Mouse (Mus musculus) embryonic facial prominence, embryonic 12.5 days (tissue): ENCODE data around the gene Snx15. TPM values are rescaled to one million over a fixed set of nuclear protein-coding genes. Genes with fewer than 3 reads are reported as not detected.

Experiments
- ATAC-seq: fragments of 200-750 bp; cut with Nextera tagmentation; 2 replicates; pipeline ENCODE4 v1.8.0; 2017; ENCODE audit not compliant: insufficient number of reproducible peaks, insufficient read depth, low FRiP score, low TSS enrichment
- H3K27ac ChIP-seq: fragments of 300-500 bp; sonication (generic); 2 replicates; pipeline ENCODE4 v1.5.1; 2016; ENCODE audit warnings: mild to moderate bottlenecking
- H3K27me3 ChIP-seq: fragments of 300-500 bp; sonication (generic); 2 replicates; pipeline ENCODE4 v1.6.1; 2016; ENCODE audit warnings: mild to moderate bottlenecking, moderate library complexity
- H3K36me3 ChIP-seq: fragments of 300-500 bp; sonication (generic); 2 replicates; pipeline ENCODE4 v1.6.1; 2016; ENCODE audit warnings: mild to moderate bottlenecking
- H3K4me1 ChIP-seq: fragments of 300-500 bp; sonication (generic); 2 replicates; pipeline ENCODE4 v1.6.1; 2016
- H3K4me2 ChIP-seq: fragments of 300-500 bp; sonication (generic); replicated peaks from 2 replicates; pipeline ENCODE4 v1.6.1; 2016; ENCODE audit warnings: mild to moderate bottlenecking, moderate library complexity
- H3K4me3 ChIP-seq: fragments of 300-500 bp; sonication (generic); 2 replicates; pipeline ENCODE4 v1.5.1; 2016; ENCODE audit warnings: mild to moderate bottlenecking
- H3K9ac ChIP-seq: fragments of 300-500 bp; sonication (generic); 2 replicates; pipeline ENCODE4 v1.6.1; 2016; ENCODE audit warnings: mild to moderate bottlenecking, moderate library complexity
- H3K9me3 ChIP-seq: fragments of 300-500 bp; sonication (generic); 2 replicates; pipeline ENCODE4 v1.6.1; 2016; ENCODE audit warnings: mild to moderate bottlenecking, moderate library complexity
- WGBS: fragments of 180-500 bp; shearing (Covaris S2); methylation state at CpG from one replicate; pipeline ENCODE4 v1.1.7; 2016; 5-methylcytosine and 5-hydroxymethylcytosine counted together
- polyA plus RNA-seq: library from polyadenylated mRNA; unstranded; fragments of >200 nt; fragmentation: Nextera tagmentation; extraction: Ambion mirVana; gene quantifications from 2 replicates; pipeline ENCODE4 v1.2.1, GENCODE M21; 2016

Gene Snx15
- polyA plus RNA-seq, 1 experiment from 2014 or later = 33.6 TPM

DNA sequence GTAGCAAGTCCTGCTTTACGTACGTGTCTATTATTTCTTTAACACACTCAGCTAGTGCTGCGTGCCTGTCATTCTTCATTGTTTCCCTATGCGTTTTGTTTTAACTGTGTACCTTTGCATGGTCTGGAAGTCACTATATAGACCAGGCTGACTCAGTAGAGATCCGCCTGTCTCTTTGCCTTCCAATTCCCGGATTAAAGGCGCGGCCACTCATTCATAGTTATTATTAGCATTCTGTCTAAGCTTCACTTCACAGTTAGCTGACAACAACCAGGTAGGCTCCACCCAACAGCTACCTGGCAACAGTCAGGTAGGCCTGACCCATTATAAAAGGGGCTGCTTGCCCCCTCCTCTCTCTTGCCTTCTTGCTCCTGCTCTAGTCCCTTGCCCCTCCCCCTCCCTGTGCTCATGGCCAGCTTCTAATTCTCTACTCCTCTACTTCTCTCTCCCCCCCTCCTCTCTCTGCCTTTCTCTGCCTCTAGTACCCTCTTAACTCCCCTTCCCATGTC is 9.4 kb downstream of the Snx15 start:
- H3K27ac ChIP-seq = peak overlapping the region; percentile 97
- H3K27me3 ChIP-seq = no peaks in the 10 kb centered on the region
- H3K9me3 ChIP-seq = no peaks in the 10 kb centered on the region
- peaks cover 15% of the 10 kb centered on the region for H3K4me1 ChIP-seq
- under 1% methylated on average over 8 of the region's 8 CpGs for WGBS
- H3K36me3 ChIP-seq = peaks cover 33% of the 10 kb centered on the region
- peak overlapping the region; percentile 89 for H3K9ac ChIP-seq
- peak overlapping the region; percentile 90 for H3K4me2 ChIP-seq
- no peak; the same call in 1 of the 2 replicates for ATAC-seq
- peak overlapping the region; percentile 86 for H3K4me3 ChIP-seq

DNA sequence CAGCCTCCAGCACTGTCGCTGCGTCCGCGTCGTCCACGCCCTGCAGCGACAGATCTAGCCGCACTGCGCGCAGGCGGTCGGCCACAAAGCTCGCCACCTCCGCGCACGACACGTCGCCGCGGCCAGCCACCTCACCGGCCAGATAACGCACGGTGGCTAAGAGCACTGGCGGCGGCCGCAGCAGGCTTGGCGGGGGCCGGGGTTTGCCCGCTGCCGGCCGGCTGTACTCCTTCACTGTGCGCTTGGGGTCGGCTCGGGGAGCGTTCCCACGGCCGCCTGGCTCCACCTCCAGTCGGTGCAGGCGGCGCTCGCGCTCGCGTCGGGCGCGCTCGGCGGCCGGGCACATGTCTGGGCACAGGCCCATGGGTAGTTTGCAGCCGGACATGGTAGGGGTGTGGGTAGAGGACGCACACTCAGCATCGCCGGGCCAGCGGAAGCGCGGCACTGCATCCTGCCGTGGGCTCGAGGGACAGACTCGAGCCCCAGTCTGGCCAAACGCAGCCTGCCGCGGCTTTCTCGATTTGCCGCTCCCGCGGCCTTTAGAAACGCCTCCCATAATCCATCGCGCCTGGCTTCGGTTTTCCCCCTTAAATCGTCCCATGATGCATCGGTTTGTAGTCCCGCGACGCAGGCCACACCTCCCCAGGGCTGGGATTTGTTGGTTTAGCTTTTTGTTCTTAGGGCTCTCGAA is 10.0 kb downstream of the Snx15 start, which contains the start of gene Sac3d1:
Gene Sac3d1 (minus strand): TSS at position 665 of the 691 bp plus-strand sequence.
- ATAC-seq = peak; percentile 85
- peak within 1 kb of the TSS; percentile 90 for H3K4me2 ChIP-seq
- WGBS = under 1% methylated on average over 77 of the region's 77 CpGs
- H3K9me3 ChIP-seq = no peaks in the 10 kb centered on the region
- peak within 1 kb of the TSS; percentile 97 for H3K27ac ChIP-seq
- H3K9ac ChIP-seq = peak within 1 kb of the TSS; percentile 89
- H3K27me3 ChIP-seq = no peaks in the 10 kb centered on the region
- peaks cover 35% of the 10 kb centered on the region for H3K36me3 ChIP-seq
- H3K4me1 ChIP-seq = peaks cover 15% of the 10 kb centered on the region
- peak within 1 kb of the TSS; percentile 86 for H3K4me3 ChIP-seq

DNA sequence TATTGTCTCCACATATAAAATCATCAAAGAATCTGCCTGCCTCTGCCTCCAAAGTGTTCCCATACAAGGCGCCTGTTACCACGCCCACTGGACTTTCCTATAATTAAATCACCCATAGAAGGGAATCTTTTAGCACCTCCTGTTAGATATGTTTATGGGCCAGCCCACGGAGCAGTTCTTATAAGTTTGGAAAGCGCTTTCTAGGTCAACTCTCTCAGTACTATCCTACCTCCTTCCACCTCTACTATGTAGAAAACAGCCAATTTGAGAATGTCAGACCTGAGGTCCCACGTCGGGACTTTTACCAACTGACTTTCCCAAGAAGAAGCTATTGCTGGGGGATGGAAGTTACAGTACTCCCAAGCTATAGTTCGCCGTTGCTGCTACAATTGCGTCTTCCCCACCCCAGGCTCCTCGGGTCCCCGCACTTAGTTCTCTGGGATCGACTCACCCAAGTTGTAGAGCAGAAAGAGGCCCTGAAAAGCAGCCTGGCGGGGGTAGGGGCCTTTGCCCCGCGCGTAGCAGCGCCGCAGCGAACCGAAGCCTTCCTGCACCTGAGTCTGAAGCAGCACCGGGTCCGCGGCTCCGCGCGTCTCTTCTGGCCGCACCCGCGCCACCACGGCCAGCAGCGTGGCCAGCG is 10.6 kb downstream of the Snx15 start:
- Histone ChIP-seq H3K9me3 (no peaks in the 10 kb centered on the region), H3K4me1 (peaks cover 15% of the 10 kb centered on the region), H3K27ac (peak overlapping the region; percentile 97), H3K4me3 (peak overlapping the region; percentile 86), H3K27me3 (no peaks in the 10 kb centered on the region), H3K4me2 (peak overlapping the region; percentile 90), H3K9ac (peak overlapping the region; percentile 89), H3K36me3 (peaks cover 38% of the 10 kb centered on the region)
- ATAC-seq = peak; percentile 24; the same call in 1 of the 2 replicates
- WGBS = 5% methylated on average over 32 of the region's 32 CpGs

DNA sequence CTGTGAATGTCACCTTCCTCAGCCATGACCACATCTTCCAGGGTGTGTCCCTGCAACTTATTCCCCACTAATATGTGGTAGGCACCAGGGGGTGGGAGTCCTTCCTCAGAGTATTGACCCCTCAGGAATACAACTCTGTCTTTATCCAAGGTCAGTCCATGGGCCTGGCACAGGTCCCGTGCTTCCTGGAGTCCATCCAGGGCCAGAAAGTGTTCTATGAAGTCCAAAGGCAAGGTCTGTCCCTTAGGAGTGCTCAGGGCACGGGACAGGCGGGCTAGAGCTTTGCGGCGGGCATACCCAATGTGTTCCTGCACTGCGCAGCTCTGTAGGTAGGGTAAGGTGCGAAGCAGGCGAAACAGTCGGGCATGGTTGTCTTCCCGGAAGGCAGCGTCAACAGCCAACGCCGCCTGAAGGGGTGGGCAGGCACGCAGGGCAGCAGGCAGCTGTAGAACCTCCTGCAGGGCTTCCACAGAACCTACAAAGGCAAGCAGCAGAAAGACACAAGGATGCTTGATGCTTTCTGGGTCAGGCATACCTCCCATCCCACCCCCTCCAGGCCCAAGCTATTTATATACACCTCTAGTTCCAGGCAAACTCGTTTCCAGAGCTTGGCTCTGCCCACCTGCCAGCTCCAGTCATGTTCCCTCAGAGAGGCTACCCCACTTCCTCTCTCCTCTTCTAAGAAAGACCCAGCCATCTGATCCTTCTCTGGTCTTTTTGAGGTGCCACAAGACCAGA is 11.8 kb downstream of the Snx15 start:
- Histone ChIP-seq H3K27me3 (no peaks in the 10 kb centered on the region), H3K27ac (no peak overlapping the region), H3K4me2 (peak overlapping the region; percentile 90), H3K36me3 (peaks cover 38% of the 10 kb centered on the region), H3K4me1 (peaks cover 15% of the 10 kb centered on the region), H3K9ac (no peak overlapping the region), H3K9me3 (no peaks in the 10 kb centered on the region), H3K4me3 (peak overlapping the region; percentile 86)
- 90% methylated on average over 15 of the region's 15 CpGs for WGBS
- ATAC-seq = no peak

DNA sequence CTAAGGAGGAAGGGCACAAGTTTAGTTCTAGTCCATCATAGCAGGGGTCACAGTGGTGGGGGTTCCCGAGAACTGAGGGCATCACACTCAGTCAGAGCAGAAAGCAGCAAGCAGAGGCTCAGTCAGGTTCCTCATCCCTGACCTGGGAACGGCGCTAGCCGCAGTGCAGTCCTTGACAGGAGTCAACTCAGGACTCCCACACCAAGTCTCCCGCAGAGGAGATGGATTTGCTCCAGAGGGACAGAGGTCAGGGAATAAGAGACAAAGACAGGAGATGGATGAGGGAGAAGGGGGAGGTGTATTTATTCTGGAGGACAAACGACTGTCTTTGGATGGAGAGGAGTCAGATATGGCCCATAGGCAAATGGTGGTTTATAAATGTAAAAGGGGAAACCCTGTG is 15.0 kb downstream of the Snx15 start:
- H3K9me3 ChIP-seq = no peaks in the 10 kb centered on the region
- H3K27me3 ChIP-seq = no peaks in the 10 kb centered on the region
- H3K4me2 ChIP-seq = no peak overlapping the region
- no peak overlapping the region for H3K4me3 ChIP-seq
- peaks cover 32% of the 10 kb centered on the region for H3K36me3 ChIP-seq
- no peak overlapping the region for H3K9ac ChIP-seq
- ATAC-seq = no peak
- no peak overlapping the region for H3K27ac ChIP-seq
- WGBS = 74% methylated on average over 6 of the region's 6 CpGs
- peaks cover 10% of the 10 kb centered on the region for H3K4me1 ChIP-seq

DNA sequence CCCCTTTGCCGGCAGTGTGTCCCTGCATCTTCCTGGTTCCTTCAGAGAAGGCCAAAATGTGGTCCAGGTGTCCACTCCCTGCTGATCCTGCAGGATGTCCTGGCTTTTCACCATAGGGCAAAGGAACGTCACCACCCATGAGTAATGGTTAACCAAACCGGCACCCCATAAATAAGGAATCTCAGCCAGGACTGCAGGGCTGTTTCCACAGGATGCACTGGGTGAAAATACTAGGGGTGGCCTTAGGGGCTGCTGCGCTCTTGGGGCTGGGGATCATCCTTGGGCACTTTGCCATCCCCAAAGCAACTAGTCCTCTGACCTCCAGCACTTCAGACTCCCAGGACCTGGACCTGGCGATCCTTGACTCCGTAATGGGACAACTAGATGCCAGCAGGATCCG is 22.5 kb downstream of the Snx15 start, which contains the start of gene Naaladl1:
Gene Naaladl1 (plus strand): TSS at position 197 of the 400 bp plus-strand sequence.
- Histone ChIP-seq H3K4me3 (no peak within 1 kb of the TSS), H3K36me3 (no peaks in the 10 kb centered on the region), H3K27ac (no peak within 1 kb of the TSS), H3K4me2 (no peak within 1 kb of the TSS), H3K4me1 (0 out of 2 replicates have a peak, but pooled peaks cover 3% of the 10 kb centered on the region), H3K9ac (no peak within 1 kb of the TSS), H3K27me3 (no peaks in the 10 kb centered on the region), H3K9me3 (no peaks in the 10 kb centered on the region)
- 82% methylated on average over 7 of the region's 7 CpGs for WGBS
- ATAC-seq = no peak

DNA sequence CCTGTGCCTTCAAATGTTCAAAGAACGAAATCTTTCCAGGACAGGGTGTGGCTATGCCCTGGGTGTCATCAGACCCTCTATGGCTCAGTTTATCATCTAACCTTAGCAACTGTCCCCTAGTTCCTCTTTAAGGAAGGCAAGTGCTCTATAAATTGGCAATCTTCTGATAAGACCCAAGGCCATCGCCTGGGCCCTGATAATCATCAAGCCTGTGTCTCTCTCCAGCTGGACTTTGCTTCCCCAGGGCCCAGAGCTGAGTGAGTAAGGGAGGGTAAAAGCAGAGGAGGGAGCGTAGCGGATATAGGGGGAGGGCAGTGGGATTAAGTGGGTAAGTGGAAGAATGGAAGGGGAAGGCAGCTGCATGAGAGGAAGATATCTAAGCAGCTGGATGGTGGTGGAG is 23.6 kb downstream of the Snx15 start:
- whole genome bisulfite sequencing = 77% methylated on average over 4 of the region's 4 CpGs
- Histone ChIP-seq H3K9ac (no peak overlapping the region), H3K4me2 (no peak overlapping the region), H3K4me3 (no peak overlapping the region), H3K36me3 (no peaks in the 10 kb centered on the region; the same call in 1 of the 2 replicates), H3K4me1 (0 out of 2 replicates have a peak, but pooled peaks cover 3% of the 10 kb centered on the region), H3K27me3 (no peaks in the 10 kb centered on the region), H3K27ac (no peak overlapping the region), H3K9me3 (no peaks in the 10 kb centered on the region)
- ATAC-seq = no peak

DNA sequence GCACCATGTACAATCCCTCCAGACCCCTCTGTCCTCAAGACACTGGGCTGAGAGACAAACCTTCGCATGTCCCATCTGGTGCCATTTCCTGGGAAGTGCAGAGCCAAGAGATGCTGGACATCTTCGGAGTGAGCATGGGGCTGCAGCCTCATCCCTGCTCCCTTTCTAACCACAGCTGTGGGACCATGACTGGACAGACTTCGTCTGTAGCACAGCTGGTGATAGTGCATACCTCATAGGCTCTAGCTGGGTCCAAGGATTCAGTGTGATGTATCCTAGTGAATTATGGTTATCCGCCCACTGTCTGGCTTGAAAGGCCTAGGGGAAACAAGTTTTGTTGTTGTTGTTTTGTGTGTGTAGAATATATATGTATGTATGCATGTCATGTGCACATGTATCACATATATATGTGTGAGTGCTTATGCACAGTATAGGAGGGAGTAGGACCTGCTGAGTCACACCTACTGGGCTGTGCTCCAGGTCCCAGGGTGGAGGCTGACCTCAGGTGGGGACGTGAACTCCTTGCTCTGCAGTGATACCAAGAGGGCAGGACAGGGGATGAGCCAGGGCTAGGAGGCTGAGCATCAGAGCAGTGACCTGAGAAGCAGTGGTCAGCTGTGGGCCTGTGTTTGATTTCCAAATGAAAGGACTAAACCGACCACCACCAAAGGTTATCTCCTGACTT is 25.8 kb downstream of the Snx15 start:
- H3K27ac ChIP-seq = no peak overlapping the region
- 0 out of 2 replicates have a peak, but pooled peaks cover 3% of the 10 kb centered on the region for H3K4me1 ChIP-seq
- 80% methylated on average over 6 of the region's 6 CpGs for WGBS
- ATAC-seq = no peak
- H3K9me3 ChIP-seq = no peaks in the 10 kb centered on the region
- no peak overlapping the region for H3K4me3 ChIP-seq
- H3K27me3 ChIP-seq = no peaks in the 10 kb centered on the region
- no peak overlapping the region for H3K4me2 ChIP-seq
- no peak overlapping the region for H3K9ac ChIP-seq
- H3K36me3 ChIP-seq = no peaks in the 10 kb centered on the region; the same call in 1 of the 2 replicates

DNA sequence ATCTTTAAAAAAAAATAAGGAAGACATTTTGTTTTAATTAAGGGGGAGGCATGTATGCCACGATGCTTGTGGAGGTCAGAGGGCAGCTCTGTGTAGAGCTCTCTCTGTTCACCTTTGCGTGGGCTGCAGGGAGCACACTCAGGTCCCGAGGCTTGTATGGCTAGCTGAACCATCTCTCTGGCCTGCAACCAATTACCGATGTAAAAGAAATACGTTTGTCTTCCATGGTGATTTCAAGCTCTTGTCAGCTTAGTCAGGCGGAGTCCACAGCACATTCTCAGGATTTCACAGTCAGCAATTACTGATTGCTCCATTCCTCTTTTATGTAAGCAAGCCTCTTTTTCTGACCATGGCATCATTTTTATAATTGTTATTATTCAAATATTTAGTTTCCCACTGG is 26.9 kb downstream of the Snx15 start:
- Histone ChIP-seq H3K4me3 (no peak overlapping the region), H3K4me2 (no peak overlapping the region), H3K4me1 (0 out of 2 replicates have a peak, but pooled peaks cover 3% of the 10 kb centered on the region), H3K9me3 (no peaks in the 10 kb centered on the region), H3K36me3 (peaks cover 4% of the 10 kb centered on the region; the same call in 1 of the 2 replicates), H3K9ac (no peak overlapping the region; the same call in 1 of the 2 replicates), H3K27me3 (no peaks in the 10 kb centered on the region), H3K27ac (no peak overlapping the region)
- ATAC-seq = no peak
- 25% methylated on average over 6 of the region's 6 CpGs for WGBS

DNA sequence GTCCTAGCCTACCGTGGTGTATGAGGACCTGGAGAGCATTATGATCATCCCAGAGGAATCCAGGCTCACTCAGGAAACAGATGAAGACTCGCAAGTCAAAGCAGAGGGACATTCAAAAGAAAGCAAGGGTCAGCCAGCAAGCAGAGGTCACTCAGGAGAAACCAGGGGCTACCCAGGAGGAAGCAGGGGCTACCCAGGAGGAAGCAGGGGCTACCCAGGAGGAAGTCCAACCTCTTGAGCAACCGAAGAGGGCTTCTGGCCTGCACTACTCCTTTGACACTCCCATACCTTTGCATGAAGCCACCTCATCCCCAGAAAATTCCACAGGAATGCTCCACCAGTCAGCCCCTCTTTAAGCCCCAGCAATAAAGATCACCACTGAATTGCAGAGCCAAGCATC is 30.3 kb downstream of the Snx15 start:
- Histone ChIP-seq H3K27ac (no peak overlapping the region), H3K9me3 (no peaks in the 10 kb centered on the region), H3K36me3 (peaks cover 22% of the 10 kb centered on the region), H3K27me3 (no peaks in the 10 kb centered on the region), H3K4me1 (0 out of 2 replicates have a peak, but pooled peaks cover 3% of the 10 kb centered on the region), H3K4me2 (no peak overlapping the region), H3K9ac (no peak overlapping the region), H3K4me3 (no peak overlapping the region)
- ATAC-seq = no peak
- 90% methylated on average over 3 of the region's 3 CpGs for WGBS

DNA sequence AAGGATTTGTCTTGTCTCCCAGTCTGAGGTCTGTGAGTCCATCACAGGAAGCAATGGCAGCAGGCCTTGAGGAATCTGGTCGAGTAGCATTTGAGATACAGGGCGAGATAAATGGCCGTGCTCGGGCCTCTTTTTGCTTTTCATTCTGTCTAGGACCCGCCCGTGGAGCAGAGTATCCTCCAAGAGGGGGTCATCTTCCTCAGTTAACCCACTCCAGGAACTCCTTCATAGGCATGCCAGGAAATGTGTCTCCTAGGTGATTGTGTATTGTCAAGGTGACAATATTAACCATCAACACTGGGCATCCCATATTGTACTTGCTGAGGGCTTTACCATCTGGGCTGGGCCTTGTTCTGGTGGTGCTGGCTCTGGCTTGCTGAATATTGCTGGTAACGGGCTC is 34.0 kb downstream of the Snx15 start, which contains the start of gene AC131692.1:
Gene AC131692.1 (plus strand): TSS at position 301 of the 400 bp plus-strand sequence.
- no peak within 1 kb of the TSS for H3K27ac ChIP-seq
- H3K4me1 ChIP-seq = no peaks in the 10 kb centered on the region
- no peak within 1 kb of the TSS for H3K4me3 ChIP-seq
- no peaks in the 10 kb centered on the region for H3K27me3 ChIP-seq
- no peaks in the 10 kb centered on the region for H3K9me3 ChIP-seq
- ATAC-seq = no peak
- H3K4me2 ChIP-seq = no peak within 1 kb of the TSS
- H3K36me3 ChIP-seq = peaks cover 56% of the 10 kb centered on the region
- no peak within 1 kb of the TSS for H3K9ac ChIP-seq
- 88% methylated on average over 7 of the region's 7 CpGs for WGBS
